Mouse (Mus musculus) liver, embryonic 15.5 days (tissue): ENCODE data around the gene Taf10. TPM values are rescaled to one million over a fixed set of nuclear protein-coding genes. Genes with fewer than 3 reads are reported as not detected.

ENCODE experiments used
- ATAC-seq: fragments of 200-750 bp; cut with Nextera tagmentation; 2 replicates; pipeline ENCODE4 v1.8.0; 2017; ENCODE audit warnings: moderate number of reproducible peaks, mild to moderate bottlenecking, moderate library complexity; ENCODE audit not compliant: insufficient read depth
- H3K27ac ChIP-seq: fragments of 300-500 bp; sonication (generic); replicated peaks from 2 replicates; pipeline ENCODE4 v1.5.1; 2015; ENCODE audit warnings: mild to moderate bottlenecking, inconsistent platforms
- H3K27me3 ChIP-seq: fragments of 300-500 bp; sonication (generic); 2 replicates; pipeline ENCODE4 v1.6.1; 2015; ENCODE audit warnings: mild to moderate bottlenecking, inconsistent platforms
- H3K36me3 ChIP-seq: fragments of 300-500 bp; sonication (generic); replicated peaks from 2 replicates; pipeline ENCODE4 v1.6.1; 2015; ENCODE audit warnings: moderate library complexity, mild to moderate bottlenecking, inconsistent platforms
- H3K4me1 ChIP-seq: fragments of 300-500 bp; sonication (generic); replicated peaks from 2 replicates; pipeline ENCODE4 v1.6.1; 2015; ENCODE audit warnings: inconsistent platforms
- H3K4me2 ChIP-seq: fragments of 300-500 bp; sonication (generic); 2 replicates; pipeline ENCODE4 v1.6.1; 2015; ENCODE audit warnings: moderate library complexity, mild to moderate bottlenecking, inconsistent platforms
- H3K4me3 ChIP-seq: fragments of 300-500 bp; sonication (generic); replicated peaks from 2 replicates; pipeline ENCODE4 v1.5.1; 2015; ENCODE audit warnings: mild to moderate bottlenecking, inconsistent platforms
- H3K9ac ChIP-seq: fragments of 300-500 bp; sonication (generic); 2 replicates; pipeline ENCODE4 v1.6.1; 2015; ENCODE audit warnings: moderate library complexity, mild to moderate bottlenecking, inconsistent platforms
- H3K9me3 ChIP-seq: fragments of 300-500 bp; sonication (generic); replicated peaks from 2 replicates; pipeline ENCODE4 v1.6.1; 2016; ENCODE audit warnings: inconsistent platforms
- WGBS: fragments of 180-500 bp; shearing (Covaris S2); methylation state at CpG from one replicate; pipeline ENCODE4 v1.1.7; 2015; ENCODE audit warnings: mixed read lengths; ENCODE audit not compliant: insufficient replicate concordance; 5-methylcytosine and 5-hydroxymethylcytosine counted together
- polyA plus RNA-seq: library from polyadenylated mRNA; unstranded; fragments of >200 nt; fragmentation: Nextera tagmentation; extraction: Ambion mirVana; gene quantifications from 2 replicates; pipeline ENCODE4 v1.2.1, GENCODE M21; 2015

Gene Taf10
- polyA plus RNA-seq: 110 and 117 TPM in 2 replicates

- Histone ChIP-seq H3K36me3 (peaks cover 70% of the 10 kb centered on the region), H3K9ac (peak within 1 kb of the TSS; percentile 93), H3K4me3 (peak within 1 kb of the TSS; percentile 97), H3K4me2 (peak within 1 kb of the TSS; percentile 89), H3K9me3 (no peaks in the 10 kb centered on the region), H3K4me1 (peaks cover 43% of the 10 kb centered on the region), H3K27ac (peak within 1 kb of the TSS; percentile 87), H3K27me3 (no peaks in the 10 kb centered on the region)
- ATAC-seq: peak; percentile 99
- WGBS: under 1% methylated on average over 67 of the region's 67 CpGs
These were observed at the start of gene Taf10 for GRCm38 (mm10) chr7:105743926-105744590. Gene Taf10, minus strand, starts transcription at chr7:105744361.

DNA sequence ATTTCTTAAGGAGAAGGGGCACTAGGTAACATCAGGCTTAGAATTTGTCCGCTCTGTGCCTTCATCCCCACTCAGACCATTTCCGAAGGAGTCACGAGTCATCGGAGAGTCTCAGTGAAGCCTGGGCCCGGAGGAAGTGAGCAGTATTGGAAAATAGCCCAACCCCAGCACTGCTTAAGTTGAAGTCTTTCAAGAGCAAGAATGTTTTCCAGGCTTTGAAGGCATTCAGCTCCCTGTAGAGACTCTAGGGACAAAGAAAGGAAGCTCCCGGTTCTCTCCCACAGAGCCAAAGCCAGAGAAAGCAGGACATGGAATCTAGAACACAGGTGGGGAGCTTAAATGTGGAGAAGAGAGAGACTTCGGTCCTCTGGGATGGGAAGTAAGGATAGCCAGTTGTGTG, 49.5 kb upstream of the Taf10 start:
- Histone ChIP-seq H3K4me1 (no peaks in the 10 kb centered on the region), H3K4me3 (no peak overlapping the region), H3K36me3 (no peaks in the 10 kb centered on the region), H3K9ac (no peak overlapping the region), H3K9me3 (no peaks in the 10 kb centered on the region), H3K27ac (no peak overlapping the region), H3K27me3 (peaks cover 29% of the 10 kb centered on the region), H3K4me2 (no peak overlapping the region)
- ATAC-seq: no peak
- WGBS: 72% methylated on average over 7 of the region's 7 CpGs

- 64% methylated on average over 1 of the region's 1 CpGs for WGBS
- ATAC-seq: no peak
- H3K27ac ChIP-seq: no peak overlapping the region
- no peaks in the 10 kb centered on the region for H3K9me3 ChIP-seq
- no peaks in the 10 kb centered on the region for H3K36me3 ChIP-seq
- no peak overlapping the region for H3K9ac ChIP-seq
- no peak overlapping the region for H3K4me2 ChIP-seq
- H3K4me3 ChIP-seq: no peak overlapping the region
- H3K27me3 ChIP-seq: peaks cover 55% of the 10 kb centered on the region
- no peaks in the 10 kb centered on the region; the same call in 1 of the 2 replicates for H3K4me1 ChIP-seq
These were observed 47.0 kb upstream of the Taf10 start for GRCm38 (mm10) chr7:105791147-105791546.

- Histone ChIP-seq H3K9ac (no peak within 1 kb of the TSS), H3K27me3 (peaks cover 85% of the 10 kb centered on the region), H3K4me3 (peak within 1 kb of the TSS; percentile 49), H3K27ac (no peak within 1 kb of the TSS), H3K4me2 (peak within 1 kb of the TSS; percentile 60), H3K4me1 (no peaks in the 10 kb centered on the region; the same call in 1 of the 2 replicates), H3K9me3 (no peaks in the 10 kb centered on the region), H3K36me3 (no peaks in the 10 kb centered on the region)
- peak; percentile 43; the same call in 1 of the 2 replicates for ATAC-seq
- 2% methylated on average over 76 of the region's 97 CpGs for WGBS
These were observed 43.4 kb upstream of the Taf10 start, which contains the start of gene Dchs1 for GRCm38 (mm10) chr7:105787285-105788140. Gene Dchs1, minus strand, starts transcription at chr7:105787654.

DNA sequence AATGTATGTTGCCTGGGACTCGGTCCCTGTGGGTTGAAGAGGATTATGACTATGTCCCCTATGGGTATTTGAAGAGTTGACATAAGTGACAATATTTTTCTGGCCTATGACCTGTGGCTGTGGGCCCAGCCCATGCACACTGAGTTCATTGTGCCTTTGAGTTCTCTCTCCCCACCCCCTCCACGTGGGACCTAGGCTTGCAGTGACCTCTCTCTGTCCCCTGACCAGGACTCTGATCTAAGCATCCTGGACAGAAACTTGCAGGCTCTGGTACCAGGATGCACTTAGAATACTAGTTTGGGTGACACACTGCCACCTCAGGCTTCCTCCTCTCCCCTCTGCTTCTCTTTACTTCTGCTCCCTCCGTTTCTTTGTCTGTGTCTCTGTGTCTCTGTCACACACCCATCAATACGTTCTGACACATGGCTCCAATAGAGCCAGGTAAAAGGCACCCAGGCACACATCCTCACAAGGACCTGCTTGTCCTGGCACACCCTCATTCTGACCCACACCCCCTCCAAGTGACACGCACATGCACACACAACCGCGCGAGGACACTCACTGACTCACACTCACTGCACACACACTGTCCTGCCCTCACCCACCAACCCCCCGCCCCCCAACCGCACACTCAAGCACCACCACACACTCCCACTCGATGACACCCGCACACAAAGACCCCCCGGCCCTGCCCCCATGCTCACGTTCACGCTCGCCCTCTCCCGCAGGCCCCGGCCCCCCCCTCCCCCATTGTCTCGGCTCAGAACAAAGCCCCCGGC, 42.5 kb upstream of the Taf10 start:
- H3K27ac ChIP-seq: no peak overlapping the region
- ATAC-seq: peak; percentile 33
- H3K27me3 ChIP-seq: peaks cover 85% of the 10 kb centered on the region
- no peak overlapping the region for H3K9ac ChIP-seq
- H3K4me1 ChIP-seq: no peaks in the 10 kb centered on the region; the same call in 1 of the 2 replicates
- H3K9me3 ChIP-seq: no peaks in the 10 kb centered on the region
- peak overlapping the region; percentile 60 for H3K4me2 ChIP-seq
- H3K4me3 ChIP-seq: peak overlapping the region; percentile 49
- WGBS: 14% methylated on average over 20 of the region's 20 CpGs
- no peaks in the 10 kb centered on the region for H3K36me3 ChIP-seq

DNA sequence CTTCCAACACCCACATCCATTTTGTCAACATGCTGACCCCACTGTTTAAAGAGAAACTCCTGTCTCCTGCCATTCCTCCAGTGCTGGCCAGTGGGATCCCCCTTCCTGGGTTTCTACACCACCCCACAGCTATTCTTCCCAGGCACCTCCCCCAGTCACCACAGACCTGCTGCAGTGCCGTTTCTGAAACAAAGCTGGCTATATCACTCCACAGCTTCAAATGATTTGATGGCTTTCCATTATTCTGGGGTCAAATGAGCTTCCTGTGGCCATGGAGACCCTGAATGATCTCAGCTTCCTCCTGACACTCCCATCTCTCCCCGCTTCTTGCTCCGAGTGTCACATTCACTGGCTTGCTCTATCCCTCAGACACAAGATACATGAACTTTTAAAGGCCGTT, 40.4 kb upstream of the Taf10 start:
- ATAC-seq: no peak
- H3K36me3 ChIP-seq: no peaks in the 10 kb centered on the region
- no peak overlapping the region for H3K4me2 ChIP-seq
- no peak overlapping the region for H3K4me3 ChIP-seq
- 35% methylated on average over 4 of the region's 4 CpGs for WGBS
- H3K27ac ChIP-seq: no peak overlapping the region
- peaks cover 70% of the 10 kb centered on the region for H3K27me3 ChIP-seq
- H3K9ac ChIP-seq: no peak overlapping the region
- no peaks in the 10 kb centered on the region for H3K9me3 ChIP-seq
- H3K4me1 ChIP-seq: no peaks in the 10 kb centered on the region; the same call in 1 of the 2 replicates

- peaks cover 63% of the 10 kb centered on the region for H3K27me3 ChIP-seq
- no peak overlapping the region for H3K9ac ChIP-seq
- no peak overlapping the region for H3K27ac ChIP-seq
- H3K4me1 ChIP-seq: peaks cover 2% of the 10 kb centered on the region; the same call in 1 of the 2 replicates
- no peaks in the 10 kb centered on the region for H3K9me3 ChIP-seq
- 33% methylated on average over 4 of the region's 4 CpGs for WGBS
- no peak overlapping the region for H3K4me3 ChIP-seq
- no peak for ATAC-seq
- no peaks in the 10 kb centered on the region for H3K36me3 ChIP-seq
- no peak overlapping the region for H3K4me2 ChIP-seq
These were observed 39.7 kb upstream of the Taf10 start for GRCm38 (mm10) chr7:105783861-105784260.

DNA sequence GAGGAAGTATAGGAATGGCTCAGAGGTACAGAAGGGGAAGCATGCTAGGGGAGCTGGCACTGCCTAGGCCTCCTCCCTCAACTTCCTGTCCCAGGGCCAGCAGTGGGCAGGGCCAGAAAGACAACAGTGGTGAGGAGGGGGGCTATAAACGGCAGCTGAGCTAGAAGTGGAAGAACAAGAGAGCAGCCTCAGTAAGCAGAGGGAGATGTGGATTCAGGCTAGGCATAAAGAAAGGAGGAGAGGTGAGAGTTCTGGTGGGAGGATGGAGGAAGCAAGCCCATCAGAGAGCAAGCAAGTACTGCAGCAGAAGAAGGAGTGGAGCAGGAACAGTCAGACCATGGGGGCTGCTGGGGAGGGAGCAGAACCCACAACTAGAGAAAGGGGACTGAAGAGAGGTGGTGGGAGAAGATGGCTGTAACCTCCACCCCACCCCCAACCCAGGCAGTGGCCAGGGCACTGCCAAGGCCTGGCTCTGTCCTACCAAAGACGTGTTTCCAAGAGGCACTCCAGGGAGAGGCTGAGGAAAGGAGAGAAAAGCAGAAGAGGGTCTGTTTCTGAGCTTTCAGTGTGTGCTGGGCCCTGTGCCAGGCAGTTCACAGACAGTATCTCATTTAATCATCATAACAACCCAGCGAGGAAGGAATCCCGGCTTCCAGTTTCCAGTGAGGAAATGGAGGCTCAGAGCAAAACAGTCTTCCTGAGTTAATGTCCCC, 34.5 kb upstream of the Taf10 start:
- ATAC-seq: peak; percentile 53; the same call in 1 of the 2 replicates
- 0 out of 2 replicates have a peak, but pooled peaks cover 13% of the 10 kb centered on the region for H3K4me1 ChIP-seq
- no peak overlapping the region for H3K4me2 ChIP-seq
- 17% methylated on average over 4 of the region's 4 CpGs for WGBS
- peaks cover 11% of the 10 kb centered on the region for H3K27me3 ChIP-seq
- H3K4me3 ChIP-seq: no peak overlapping the region
- H3K9me3 ChIP-seq: no peaks in the 10 kb centered on the region
- H3K36me3 ChIP-seq: no peaks in the 10 kb centered on the region
- H3K27ac ChIP-seq: 0 out of 2 replicates have a peak overlapping the region, but pooled peaks have one; percentile 19
- no peak overlapping the region for H3K9ac ChIP-seq

DNA sequence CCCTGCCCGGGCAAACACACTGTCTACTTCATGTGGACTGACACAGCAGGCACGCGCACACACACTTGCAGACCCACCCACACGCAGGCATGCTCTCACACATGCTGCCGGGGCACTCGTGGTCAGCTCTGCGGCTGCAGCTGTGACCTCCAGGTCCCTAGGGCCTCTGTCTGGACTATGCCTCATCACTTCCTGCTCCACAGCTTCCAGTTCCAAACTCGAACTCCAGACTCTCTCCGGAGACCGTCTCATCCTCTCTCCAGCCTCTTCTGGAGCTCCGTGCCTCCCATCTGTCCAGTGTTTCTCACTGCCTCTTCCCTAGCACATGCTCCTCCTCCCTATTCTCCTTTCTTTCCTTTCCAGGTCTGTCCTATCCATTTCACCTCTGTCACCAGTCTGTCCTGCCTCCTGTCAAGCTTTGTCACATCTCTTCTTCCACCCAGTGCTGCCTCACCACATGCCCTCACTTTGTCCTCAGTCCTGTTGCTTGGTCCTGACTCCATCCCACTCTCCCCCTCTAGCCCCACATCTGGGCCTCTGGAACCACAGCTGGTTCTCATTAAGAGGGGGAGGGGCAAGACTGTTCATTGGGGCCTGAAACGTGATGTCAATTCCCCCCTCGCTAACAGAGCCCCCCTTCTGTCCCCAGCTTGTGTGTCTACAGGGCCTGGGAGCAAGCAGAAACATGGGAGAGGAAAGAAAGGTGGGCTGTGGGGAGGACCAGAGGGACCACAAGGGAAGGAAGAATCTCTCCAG, 33.8 kb upstream of the Taf10 start:
- H3K4me3 ChIP-seq: no peak overlapping the region
- peak overlapping the region; percentile 27 for H3K4me2 ChIP-seq
- 22% methylated on average over 13 of the region's 13 CpGs for WGBS
- 0 out of 2 replicates have a peak, but pooled peaks cover 13% of the 10 kb centered on the region for H3K4me1 ChIP-seq
- no peaks in the 10 kb centered on the region for H3K36me3 ChIP-seq
- 0 out of 2 replicates have a peak overlapping the region, but pooled peaks have one; percentile 19 for H3K27ac ChIP-seq
- no peak overlapping the region for H3K9ac ChIP-seq
- no peaks in the 10 kb centered on the region for H3K9me3 ChIP-seq
- H3K27me3 ChIP-seq: peaks cover 6% of the 10 kb centered on the region; the same call in 1 of the 2 replicates
- peak; percentile 39; the same call in 1 of the 2 replicates for ATAC-seq
